Mouse (Mus musculus): ENCODE results near the gene Hace1. TPM values are rescaled to one million over a fixed set of nuclear protein-coding genes. Genes with fewer than 3 reads are reported as not detected.

Gene Hace1
- 7.8 TPM for polyA plus RNA-seq (2017; shearing (Covaris generic))

GRCm38 (mm10) chr10:45577731-45578297, at the start of gene Hace1:
Hace1 (plus strand) TSS chr10:45577829.

Other genes starting within 250 kb of the Hace1 start
- not detected for gene Bves, start 242.1 kb upstream of the Hace1 start, polyA plus RNA-seq (2017; shearing (Covaris generic))
- gene Lin28b, start 91.4 kb upstream of the Hace1 start, polyA plus RNA-seq (2017; shearing (Covaris generic)) = 0.09 TPM

Data from inflammation-experienced regulatory T-cells, adult 16 weeks (primary cell).